Mouse (Mus musculus) midbrain, embryonic 11.5 days (tissue): ENCODE results near the gene Rab11a. TPM values are rescaled to one million over a fixed set of nuclear protein-coding genes. Genes with fewer than 3 reads are reported as not detected.

ENCODE experiments used
- ATAC-seq: fragments of 200-750 bp; cut with Nextera tagmentation; 2 replicates; pipeline ENCODE4 v1.8.0; 2017; ENCODE audit warnings: moderate TSS enrichment, moderate library complexity; ENCODE audit not compliant: low FRiP score
- DNase-seq: peaks from one replicate; pipeline ENCODE4 v3.0.0; 2015; ENCODE audit warnings: low spot score; ENCODE audit errors: missing footprints
- H3K27ac ChIP-seq: fragments of 300-500 bp; sonication (generic); 2 replicates; pipeline ENCODE4 v1.5.1; 2014; ENCODE audit warnings: low read depth, low read length
- H3K27me3 ChIP-seq: fragments of 300-500 bp; sonication (generic); 2 replicates; pipeline ENCODE4 v1.6.1; 2014; ENCODE audit warnings: mild to moderate bottlenecking, low read length, moderate library complexity, mixed read lengths; ENCODE audit not compliant: control insufficient read depth, insufficient read depth
- H3K36me3 ChIP-seq: fragments of 300-500 bp; sonication (generic); 2 replicates; pipeline ENCODE4 v1.6.1; 2014; ENCODE audit warnings: mild to moderate bottlenecking, low read length, moderate library complexity, mixed read lengths; ENCODE audit not compliant: control insufficient read depth, insufficient read depth
- H3K4me1 ChIP-seq: fragments of 300-500 bp; sonication (generic); 2 replicates; pipeline ENCODE4 v1.6.1; 2014; ENCODE audit warnings: low read length; ENCODE audit not compliant: control insufficient read depth, insufficient read depth
- H3K4me2 ChIP-seq: fragments of 300-500 bp; sonication (generic); 2 replicates; pipeline ENCODE4 v1.6.1; 2014; ENCODE audit warnings: mild to moderate bottlenecking, moderate library complexity
- H3K4me3 ChIP-seq: fragments of 300-500 bp; sonication (generic); 2 replicates; pipeline ENCODE4 v1.5.1; 2014; ENCODE audit warnings: low read depth, low read length
- H3K9ac ChIP-seq: fragments of 300-500 bp; sonication (generic); 2 replicates; pipeline ENCODE4 v1.6.1; 2014; ENCODE audit warnings: low read length
- H3K9me3 ChIP-seq: fragments of 300-500 bp; sonication (generic); 2 replicates; pipeline ENCODE4 v1.6.1; 2016; ENCODE audit warnings: low read length; ENCODE audit not compliant: control insufficient read depth
- WGBS: fragments of 180-500 bp; shearing (Covaris S2); extraction: QIAGEN DNeasy Blood & Tissue Kit; methylation state at CpG from one replicate; pipeline ENCODE4 v1.1.7; 2014; 5-methylcytosine and 5-hydroxymethylcytosine counted together
- polyA plus RNA-seq: library from polyadenylated mRNA; unstranded; fragments of >200 nt; fragmentation: Nextera tagmentation; extraction: Ambion mirVana; gene quantifications from 2 replicates; pipeline ENCODE4 v1.2.1, GENCODE M21; 2014

Rab11a gene
- polyA plus RNA-seq, 1 experiment from 2014 or later, result 300 TPM

DNA sequence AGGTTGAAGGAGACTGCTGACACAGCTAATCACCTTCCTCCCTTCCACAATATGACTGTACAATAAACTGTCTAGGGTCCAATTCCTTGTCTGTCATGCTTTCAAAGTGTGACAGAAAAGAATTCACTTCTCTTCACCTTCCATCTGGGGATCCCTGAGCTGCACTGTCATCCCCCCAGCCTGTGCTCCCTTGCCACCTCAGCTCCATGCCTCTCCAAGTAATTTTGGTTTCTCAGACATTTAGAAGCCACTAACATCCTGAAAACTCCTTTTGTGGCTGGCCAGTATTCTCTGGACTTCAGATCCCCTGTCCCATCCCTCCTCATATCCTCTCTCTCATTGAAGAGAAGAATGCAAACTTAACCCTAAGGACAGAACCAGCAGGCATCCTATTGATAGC lies 35.2 kb downstream of the Rab11a start:
- ATAC-seq (no peak), DNase-seq (no peak)
- Histone ChIP-seq H3K4me3 (no peak overlapping the region), H3K4me1 (no peaks in the 10 kb centered on the region), H3K4me2 (no peak overlapping the region), H3K36me3 (no peaks in the 10 kb centered on the region), H3K9me3 (no peaks in the 10 kb centered on the region), H3K27me3 (no peaks in the 10 kb centered on the region), H3K9ac (no peak overlapping the region), H3K27ac (no peak overlapping the region)

DNA sequence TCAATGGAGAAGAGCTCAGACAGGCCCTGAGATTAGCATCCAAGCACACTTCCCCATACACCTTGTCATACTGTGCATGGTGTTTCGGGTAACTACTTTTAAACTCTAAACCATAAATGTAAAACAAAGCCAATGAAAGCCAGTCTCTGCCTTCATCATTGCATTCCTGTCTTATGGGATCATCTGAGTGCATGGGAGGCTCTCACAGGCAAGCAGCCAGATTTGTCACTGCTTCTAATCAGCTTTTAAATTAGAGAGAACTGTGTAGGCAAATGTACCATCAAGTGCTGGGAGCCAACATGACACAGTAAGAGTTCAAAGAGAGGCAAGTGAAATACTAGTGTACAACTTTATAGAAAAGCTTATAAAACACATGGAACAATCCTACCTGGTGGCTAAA lies 35.9 kb downstream of the Rab11a start:
- Histone ChIP-seq H3K9me3 (no peaks in the 10 kb centered on the region), H3K9ac (no peak overlapping the region), H3K27me3 (no peaks in the 10 kb centered on the region), H3K4me1 (no peaks in the 10 kb centered on the region), H3K4me3 (no peak overlapping the region), H3K4me2 (no peak overlapping the region), H3K27ac (no peak overlapping the region), H3K36me3 (no peaks in the 10 kb centered on the region)
- ATAC-seq (no peak), DNase-seq (no peak)
- 86% methylated on average over 1 of the region's 1 CpGs for WGBS

DNA sequence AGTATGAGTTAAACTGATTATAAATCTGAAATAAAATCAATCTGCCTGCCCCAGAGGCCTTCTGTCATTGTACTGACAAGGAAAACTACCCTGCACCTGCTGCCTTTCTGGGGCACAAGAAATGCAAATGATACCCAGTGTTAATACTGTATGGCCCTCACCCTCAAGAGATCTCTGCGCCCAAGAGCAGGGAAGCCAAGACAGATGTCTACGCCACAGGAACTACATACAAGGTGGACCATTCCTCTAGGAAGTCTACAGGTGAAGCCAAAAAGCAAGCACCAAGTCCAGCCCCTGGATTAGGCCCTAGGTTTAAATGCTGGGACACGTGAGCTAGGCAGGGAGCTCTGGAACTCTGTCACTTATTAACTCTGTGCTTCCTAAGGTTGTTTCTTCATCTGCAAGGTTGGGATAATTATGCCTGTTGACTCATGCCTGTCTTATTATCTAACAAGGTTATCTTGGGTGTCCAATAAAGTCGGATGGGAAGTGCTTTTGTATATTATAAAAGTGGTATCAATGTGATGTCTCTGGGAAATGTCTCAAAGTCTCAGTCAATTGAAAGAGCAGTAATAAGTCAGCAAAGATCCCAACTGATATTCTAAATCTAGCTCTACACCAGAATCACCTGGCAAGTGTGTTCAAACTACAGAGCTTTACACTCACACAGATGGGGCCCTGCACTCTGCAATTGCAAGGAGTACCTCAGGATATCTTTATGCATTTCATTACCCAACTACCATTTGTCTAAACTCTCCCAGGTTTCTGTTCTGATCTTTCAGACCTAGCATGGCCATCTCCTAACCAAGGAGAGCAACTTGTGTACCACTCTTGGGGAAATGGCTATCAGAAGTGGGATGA lies 36.9 kb downstream of the Rab11a start:
- H3K36me3 ChIP-seq, result no peaks in the 10 kb centered on the region
- no peaks in the 10 kb centered on the region for H3K4me1 ChIP-seq
- no peak for DNase-seq
- no peak overlapping the region for H3K4me3 ChIP-seq
- no peak overlapping the region for H3K27ac ChIP-seq
- H3K4me2 ChIP-seq, result no peak overlapping the region
- no peaks in the 10 kb centered on the region for H3K9me3 ChIP-seq
- no peak for ATAC-seq
- H3K9ac ChIP-seq, result no peak overlapping the region
- 86% methylated on average over 4 of the region's 4 CpGs for WGBS
- no peaks in the 10 kb centered on the region for H3K27me3 ChIP-seq

DNA sequence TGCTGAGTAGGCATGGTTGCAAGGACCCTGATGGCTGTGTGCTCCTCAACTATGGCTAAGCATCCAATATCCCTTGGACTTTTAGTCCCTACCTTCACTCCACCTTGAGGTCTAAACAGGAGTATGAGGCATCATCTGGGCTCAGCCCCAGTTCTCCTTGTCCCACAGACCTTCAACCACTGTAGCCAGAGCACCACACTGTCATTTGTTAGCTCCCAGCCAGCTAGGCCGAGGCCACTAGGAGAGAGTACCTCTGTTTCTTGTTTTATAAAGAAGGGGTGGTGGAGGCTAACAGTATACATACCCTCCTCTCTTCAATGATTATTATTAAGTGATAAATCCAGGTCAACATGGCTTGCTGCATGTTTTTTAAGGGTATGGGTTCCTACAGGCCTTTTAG lies 39.0 kb downstream of the Rab11a start:
- 94% methylated on average over 1 of the region's 1 CpGs for WGBS
- Histone ChIP-seq H3K4me1 (no peaks in the 10 kb centered on the region), H3K36me3 (no peaks in the 10 kb centered on the region), H3K9me3 (no peaks in the 10 kb centered on the region), H3K27me3 (no peaks in the 10 kb centered on the region), H3K4me2 (no peak overlapping the region), H3K9ac (no peak overlapping the region), H3K4me3 (no peak overlapping the region), H3K27ac (no peak overlapping the region)
- ATAC-seq, result no peak
- no peak for DNase-seq

DNA sequence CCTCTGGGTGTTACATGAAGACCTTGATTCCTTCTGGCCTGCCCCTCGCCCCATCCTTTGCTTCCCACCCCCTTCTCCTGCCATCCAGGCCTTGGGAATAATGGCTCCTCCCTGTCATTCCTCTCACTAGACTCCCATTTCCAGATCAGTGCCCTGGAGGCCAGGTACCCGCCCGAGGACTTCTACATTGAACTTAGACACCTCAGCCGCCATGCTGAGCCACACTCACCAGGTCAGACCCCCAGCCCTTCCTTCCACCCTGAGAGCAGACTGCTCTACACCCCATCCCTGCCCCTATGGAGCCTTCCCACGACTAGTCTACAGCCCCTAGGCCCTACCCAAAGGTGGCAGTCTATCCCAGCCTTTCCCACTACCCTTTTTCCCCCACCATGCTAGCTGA lies 39.9 kb downstream of the Rab11a start:
- Histone ChIP-seq H3K4me2 (no peak overlapping the region), H3K4me3 (no peak overlapping the region), H3K36me3 (no peaks in the 10 kb centered on the region), H3K27ac (no peak overlapping the region), H3K9me3 (no peaks in the 10 kb centered on the region), H3K27me3 (no peaks in the 10 kb centered on the region), H3K9ac (no peak overlapping the region), H3K4me1 (no peaks in the 10 kb centered on the region)
- no peak for DNase-seq
- 84% methylated on average over 5 of the region's 5 CpGs for WGBS
- ATAC-seq, result no peak

DNA sequence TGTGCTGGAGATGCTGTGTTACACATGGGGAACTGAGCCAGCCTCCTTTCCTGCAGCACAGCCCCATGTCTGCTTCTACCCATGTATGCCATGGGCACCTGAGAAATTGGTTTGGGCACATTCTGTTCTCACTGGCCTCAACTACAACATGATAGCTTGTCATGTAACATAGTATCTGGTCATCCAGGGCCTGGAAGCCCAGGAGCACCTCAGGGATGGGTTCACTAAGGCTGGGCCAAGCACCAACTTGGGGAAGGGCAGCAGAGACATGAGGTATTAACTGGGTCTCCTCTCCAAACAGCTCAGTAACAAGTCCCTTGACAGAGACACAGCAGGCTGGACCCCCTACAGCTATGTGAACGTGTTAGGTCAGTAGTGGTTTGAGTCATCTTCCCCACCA lies 40.6 kb downstream of the Rab11a start:
- Histone ChIP-seq H3K36me3 (no peaks in the 10 kb centered on the region), H3K4me3 (no peak overlapping the region), H3K9ac (no peak overlapping the region), H3K4me2 (no peak overlapping the region), H3K27me3 (no peaks in the 10 kb centered on the region), H3K27ac (no peak overlapping the region), H3K9me3 (no peaks in the 10 kb centered on the region), H3K4me1 (no peaks in the 10 kb centered on the region)
- DNase-seq, result no peak
- 63% methylated on average over 1 of the region's 1 CpGs for WGBS
- ATAC-seq, result no peak

DNA sequence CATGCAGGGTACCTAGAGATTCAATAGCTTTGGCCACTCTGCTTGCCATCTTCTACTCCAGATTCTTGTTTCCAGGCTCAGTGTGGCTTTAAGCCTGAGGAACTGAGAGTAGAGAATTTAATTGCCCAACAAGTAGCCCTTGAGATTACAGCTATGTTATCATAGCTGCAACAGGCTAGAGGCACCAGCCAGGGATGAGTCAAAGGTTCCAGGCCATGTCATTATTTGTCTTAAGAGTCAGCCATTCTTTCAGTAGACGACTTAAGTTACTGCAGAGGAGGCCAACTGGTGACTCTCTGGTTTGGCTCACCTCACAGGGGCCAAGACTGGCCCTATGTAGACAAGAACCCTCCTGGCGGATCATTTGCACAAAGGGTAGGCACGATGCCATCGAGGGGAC lies 41.2 kb downstream of the Rab11a start:
- no peaks in the 10 kb centered on the region for H3K9me3 ChIP-seq
- ATAC-seq (no peak), DNase-seq (no peak)
- H3K27me3 ChIP-seq, result no peaks in the 10 kb centered on the region
- H3K4me2 ChIP-seq, result no peak overlapping the region
- no peak overlapping the region for H3K4me3 ChIP-seq
- H3K36me3 ChIP-seq, result no peaks in the 10 kb centered on the region
- 94% methylated on average over 4 of the region's 4 CpGs for WGBS
- no peaks in the 10 kb centered on the region for H3K4me1 ChIP-seq
- no peak overlapping the region for H3K27ac ChIP-seq
- no peak overlapping the region for H3K9ac ChIP-seq

DNA sequence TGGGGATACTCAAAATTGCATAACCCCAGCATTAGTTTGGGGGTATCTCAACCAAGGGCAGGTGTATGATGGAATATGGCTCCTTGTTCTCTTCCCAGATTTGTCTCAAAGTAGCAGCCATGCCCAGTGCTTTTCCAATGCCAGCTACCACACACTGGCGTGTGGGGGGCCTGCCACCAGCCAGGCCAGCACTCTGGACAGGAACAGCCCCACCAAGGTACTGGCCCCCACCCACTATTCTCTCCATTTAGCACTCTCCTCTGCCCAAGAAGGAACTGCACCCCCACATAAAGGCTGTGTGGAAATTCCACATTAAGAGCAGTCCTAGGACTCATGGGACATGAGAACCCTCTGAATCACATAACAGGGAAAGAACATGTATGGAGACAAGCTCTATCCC lies 42.3 kb downstream of the Rab11a start:
- ATAC-seq, result no peak
- no peaks in the 10 kb centered on the region for H3K27me3 ChIP-seq
- no peak overlapping the region for H3K4me2 ChIP-seq
- WGBS, result 93% methylated on average over 1 of the region's 1 CpGs
- no peak overlapping the region for H3K4me3 ChIP-seq
- no peak overlapping the region for H3K27ac ChIP-seq
- H3K9ac ChIP-seq, result no peak overlapping the region
- H3K36me3 ChIP-seq, result no peaks in the 10 kb centered on the region
- H3K4me1 ChIP-seq, result no peaks in the 10 kb centered on the region
- H3K9me3 ChIP-seq, result no peaks in the 10 kb centered on the region
- DNase-seq, result no peak

DNA sequence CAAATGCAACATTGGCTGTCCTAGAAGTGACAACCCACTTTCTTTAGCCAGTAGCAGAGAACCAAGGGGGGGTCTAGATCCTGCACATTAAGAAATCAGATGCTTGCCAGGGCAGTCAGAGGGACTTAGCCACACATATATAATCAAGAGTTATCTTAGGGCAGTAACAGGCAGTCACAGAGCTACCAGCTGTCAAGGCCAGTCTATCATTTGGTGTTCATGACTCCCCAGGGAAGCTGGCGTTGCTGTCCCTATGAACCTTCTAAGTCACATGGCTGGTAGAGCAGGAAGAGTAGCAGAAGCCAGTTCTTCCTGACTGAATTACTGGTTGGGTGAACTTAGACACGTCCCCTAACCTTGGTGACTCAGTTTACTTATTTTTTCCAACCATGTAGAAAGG lies 44.5 kb downstream of the Rab11a start:
- 80% methylated on average over 2 of the region's 2 CpGs for WGBS
- Histone ChIP-seq H3K36me3 (no peaks in the 10 kb centered on the region), H3K9me3 (no peaks in the 10 kb centered on the region), H3K4me2 (no peak overlapping the region), H3K27me3 (no peaks in the 10 kb centered on the region), H3K4me3 (no peak overlapping the region), H3K9ac (no peak overlapping the region), H3K4me1 (no peaks in the 10 kb centered on the region), H3K27ac (no peak overlapping the region)
- DNase-seq (no peak), ATAC-seq (no peak)
